Mouse (Mus musculus) testis, postnatal 10 days (tissue): ENCODE data around the gene Pgam2.

Experiments used
- DNase-seq: peaks from one replicate; pipeline ENCODE4 v3.0.0; 2021; ENCODE audit warnings: low spot score

The Pgam2 gene

GRCm38 (mm10) chr11:5766019-5766418, 37.5 kb downstream of the Pgam2 start:
- DNase-seq = no peak

GRCm38 (mm10) chr11:5762633-5762982, 40.9 kb downstream of the Pgam2 start:
- no peak for DNase-seq

DNA sequence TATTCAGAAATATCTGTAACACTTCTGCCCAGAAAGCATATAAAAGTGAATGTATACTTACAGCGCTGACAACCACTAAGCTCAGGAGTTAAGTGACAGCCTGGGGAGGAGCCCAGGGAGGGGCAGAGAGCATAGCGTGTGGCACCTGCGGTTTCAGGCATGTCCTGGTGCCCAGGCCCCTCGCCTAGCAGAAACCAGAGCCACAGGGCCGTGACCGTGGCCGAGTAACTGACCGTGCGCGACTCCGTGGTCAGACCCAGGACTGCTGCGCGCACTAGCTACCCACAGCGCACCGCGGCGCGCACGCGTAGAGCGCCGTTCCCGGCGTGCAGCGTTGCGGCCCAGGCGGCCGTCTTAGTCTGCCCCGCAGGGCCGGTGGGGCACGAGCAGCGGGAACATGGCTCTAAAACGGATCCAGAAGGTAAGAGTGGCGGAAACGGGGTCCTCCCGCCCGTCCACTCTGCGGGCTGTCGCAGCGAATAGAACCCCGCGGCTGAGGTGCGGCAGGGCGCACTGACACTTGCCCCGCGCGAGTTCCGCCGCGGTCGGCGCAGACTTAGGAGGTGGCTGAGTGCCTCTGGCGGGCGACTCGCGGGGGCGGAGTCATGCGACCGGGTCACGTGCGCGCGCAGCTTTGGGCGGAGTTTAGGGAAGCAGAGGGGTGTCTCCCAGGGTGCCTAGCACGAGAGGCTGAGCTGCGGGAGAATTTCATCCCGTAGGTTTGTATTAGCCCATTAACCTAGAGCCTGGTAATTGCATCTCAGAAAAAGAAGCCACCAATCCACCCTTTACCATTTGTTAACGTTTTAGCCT, 41.5 kb downstream of the Pgam2 start, which contains the start of gene Urgcp:
TSS of gene Urgcp (minus strand) at position 557 of the 813 bp plus-strand sequence.
- peak; percentile 97 for DNase-seq

GRCm38 (mm10) chr11:5753755-5754154, 49.8 kb downstream of the Pgam2 start:
- no peak for DNase-seq
